Mouse (Mus musculus) NIH3T3 (cell line): ENCODE data around the gene Adamts10.

Source experiments
- DNase-seq: peaks from one replicate; pipeline ENCODE4 v3.0.0-alpha.2; 2012; ENCODE audit warnings: low read depth

Adamts10 gene

DNA sequence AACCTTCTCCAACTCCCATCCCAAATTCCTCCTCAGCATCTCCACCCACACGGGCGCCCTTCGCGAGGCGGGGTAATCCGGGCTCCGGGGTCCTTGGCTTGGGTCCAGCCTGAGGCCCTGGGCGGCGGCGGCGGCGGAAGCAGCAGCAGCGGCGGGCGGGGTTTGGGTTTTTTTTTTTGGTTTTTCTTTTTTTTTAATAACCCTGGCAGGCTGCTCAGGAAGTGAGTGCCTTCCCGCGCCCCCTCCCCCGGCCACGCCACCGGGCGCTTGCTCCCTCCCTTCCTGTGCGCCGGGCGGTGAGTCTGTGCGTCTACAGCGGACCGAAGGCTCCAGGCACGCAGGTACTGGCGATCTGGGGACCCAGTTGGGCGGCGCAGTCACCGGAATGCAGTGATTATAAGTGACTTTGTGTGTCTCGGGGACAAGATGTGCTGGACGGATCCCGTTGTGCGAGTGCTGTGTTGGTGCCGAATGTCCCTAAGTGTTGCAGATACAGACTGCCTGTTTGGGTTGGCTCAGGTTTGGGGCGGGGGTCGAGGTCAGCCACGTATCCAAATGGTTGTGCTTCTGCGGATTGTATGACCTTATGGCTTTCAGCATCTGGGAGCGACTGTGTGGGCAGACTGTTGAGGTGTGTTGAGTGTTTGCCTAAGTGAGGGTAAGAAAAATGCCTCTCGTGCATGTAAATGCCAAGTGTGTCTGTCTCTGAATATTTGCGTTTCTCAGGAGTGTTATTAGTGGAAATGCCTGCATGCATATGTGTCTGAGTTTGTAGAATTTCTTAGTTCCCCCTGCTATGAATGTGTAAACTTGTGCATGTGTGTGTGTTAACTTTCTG lies at the start of gene Adamts10:
Adamts10 (plus strand) TSS at position 287 of the 838 bp plus-strand sequence.
- peak; percentile 84 for DNase-seq

DNA sequence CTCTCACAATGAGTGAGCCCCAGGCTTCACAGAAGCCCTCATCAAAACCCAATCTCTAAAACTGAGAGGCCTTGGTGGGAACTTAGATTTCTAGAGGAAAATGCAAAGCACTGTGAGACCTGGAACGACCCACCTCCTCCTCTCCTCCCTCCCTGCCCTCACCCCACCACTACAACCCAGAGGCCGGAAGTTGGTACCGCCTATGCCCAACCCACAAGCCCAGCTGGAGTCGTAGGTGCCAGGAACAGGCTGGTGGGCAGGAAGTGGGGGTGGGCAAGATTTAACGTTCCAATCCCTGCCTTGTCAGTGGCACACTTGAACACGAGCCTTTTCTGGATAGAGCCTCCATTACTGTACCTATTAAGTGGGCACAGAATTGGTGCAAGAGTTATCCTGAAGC lies 40.0 kb upstream of the Adamts10 start:
- no peak for DNase-seq

DNA sequence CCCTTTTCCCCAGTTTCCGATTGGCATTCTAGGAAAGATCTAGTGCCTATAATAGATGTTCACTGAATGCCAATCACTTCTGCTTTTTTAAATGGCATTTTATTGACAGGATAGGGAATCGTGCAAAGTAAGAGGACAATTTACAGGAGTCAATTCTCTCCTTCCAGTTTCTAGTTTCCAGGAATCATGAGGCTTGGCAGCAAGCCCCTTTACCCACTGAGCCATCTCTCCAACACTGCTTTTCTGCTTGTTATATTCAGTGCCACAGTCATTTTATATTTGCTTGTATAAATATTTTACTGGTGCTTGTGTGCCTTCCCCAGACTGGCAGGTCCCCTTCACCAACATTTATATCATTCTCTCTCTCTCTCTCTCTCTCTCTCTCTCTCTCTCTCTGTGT lies 36.8 kb upstream of the Adamts10 start:
- DNase-seq, result no peak

- DNase-seq, result peak; percentile 20
Observed at GRCm38 (mm10) chr17:33487652-33488051, 36.4 kb upstream of the Adamts10 start.

DNA sequence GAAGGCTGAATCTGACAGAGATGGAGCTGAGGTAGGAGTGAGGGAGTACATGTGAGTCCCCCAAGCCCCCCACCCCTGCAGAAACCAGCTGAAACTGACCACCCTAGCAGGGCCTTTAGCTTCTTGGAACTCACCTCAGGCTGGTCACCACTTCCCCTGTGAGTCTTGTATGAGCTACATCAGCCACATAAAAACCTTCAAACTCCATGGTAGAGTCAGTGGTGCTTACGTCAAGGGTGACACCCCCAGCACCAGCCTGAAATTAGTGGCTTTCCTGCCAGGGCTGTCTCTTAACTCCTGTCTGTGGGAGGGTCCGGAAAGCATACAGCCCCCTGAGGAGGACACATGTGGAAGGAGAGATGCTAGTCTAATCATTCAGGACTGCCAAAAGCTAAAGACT lies 32.6 kb upstream of the Adamts10 start:
- DNase-seq, result no peak

DNA sequence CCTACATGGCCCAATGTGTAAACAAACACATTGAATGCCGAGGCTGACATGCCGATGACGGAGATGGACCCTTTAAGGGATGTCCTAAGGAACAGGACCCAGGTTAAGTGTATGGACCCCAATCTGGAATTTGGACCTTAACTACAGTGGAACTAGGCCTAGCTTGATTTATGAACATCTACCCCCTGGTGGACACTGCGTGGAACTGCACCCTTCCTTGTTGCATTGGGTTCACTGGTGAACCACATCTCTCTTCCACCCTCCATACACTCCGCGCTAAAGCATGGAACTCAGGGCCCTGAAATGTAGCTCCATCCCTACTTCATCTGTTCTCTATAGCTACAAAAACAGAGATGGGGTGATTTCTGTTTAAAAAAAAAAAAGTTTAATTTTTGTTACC lies 30.9 kb upstream of the Adamts10 start:
- peak; percentile 67 for DNase-seq

DNA sequence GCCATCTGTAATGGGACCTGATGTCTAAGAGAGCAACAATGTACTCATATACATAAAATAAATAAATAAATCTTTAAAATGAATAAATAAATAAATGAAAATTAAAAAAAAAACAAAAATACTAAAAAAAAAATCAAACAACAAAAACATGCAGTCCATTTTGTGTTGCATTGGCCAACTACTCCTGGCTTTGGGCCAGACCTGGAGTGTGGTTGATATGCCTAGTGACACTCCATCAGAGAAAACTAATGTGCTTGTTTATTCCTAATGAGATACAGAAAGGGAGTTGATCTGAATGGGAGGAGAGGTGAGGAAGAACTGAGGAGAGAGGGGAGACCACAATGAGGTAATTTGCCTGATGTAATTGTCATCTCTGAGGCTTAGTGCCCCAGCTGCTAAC lies 29.4 kb upstream of the Adamts10 start:
- DNase-seq, result peak; percentile 44

DNA sequence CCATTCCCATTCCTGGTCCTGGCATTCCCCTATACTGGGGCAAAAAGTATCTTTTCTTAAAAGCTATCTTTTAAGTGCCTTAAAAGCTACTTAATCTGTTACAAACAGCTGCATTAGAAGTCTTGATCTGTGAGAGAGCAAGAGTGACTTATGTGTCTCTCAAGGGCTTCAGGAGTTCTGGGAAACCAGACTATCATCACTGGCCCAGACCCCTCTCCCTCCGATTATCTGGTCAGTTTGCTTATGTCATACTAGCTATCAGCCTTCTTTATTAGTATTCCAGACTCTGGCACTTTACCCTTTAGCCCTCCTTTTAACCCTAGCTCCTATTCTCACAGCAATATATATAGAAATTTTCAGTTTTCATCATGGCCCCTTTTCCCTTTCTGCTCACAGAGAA lies 25.1 kb upstream of the Adamts10 start:
- no peak for DNase-seq

DNA sequence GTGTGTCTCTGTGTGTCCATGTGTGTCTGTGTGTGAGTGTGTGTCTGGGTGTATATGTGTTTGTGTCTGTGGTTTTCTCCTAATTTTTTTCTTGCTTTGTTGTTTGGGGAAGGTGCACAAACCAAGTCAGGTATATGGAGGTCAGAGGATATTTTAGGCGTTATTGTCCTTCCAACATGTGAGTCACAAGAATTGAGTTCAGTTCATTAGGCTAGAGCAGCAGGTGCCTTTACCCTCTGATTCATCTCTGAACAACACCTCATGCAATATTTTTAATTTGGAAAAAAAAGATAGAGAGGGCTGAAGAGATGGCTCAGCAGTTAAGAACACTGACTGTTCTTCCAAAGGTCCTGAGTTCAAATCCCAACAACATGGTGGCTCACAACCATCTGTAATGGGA lies 15.6 kb upstream of the Adamts10 start:
- no peak for DNase-seq

DNA sequence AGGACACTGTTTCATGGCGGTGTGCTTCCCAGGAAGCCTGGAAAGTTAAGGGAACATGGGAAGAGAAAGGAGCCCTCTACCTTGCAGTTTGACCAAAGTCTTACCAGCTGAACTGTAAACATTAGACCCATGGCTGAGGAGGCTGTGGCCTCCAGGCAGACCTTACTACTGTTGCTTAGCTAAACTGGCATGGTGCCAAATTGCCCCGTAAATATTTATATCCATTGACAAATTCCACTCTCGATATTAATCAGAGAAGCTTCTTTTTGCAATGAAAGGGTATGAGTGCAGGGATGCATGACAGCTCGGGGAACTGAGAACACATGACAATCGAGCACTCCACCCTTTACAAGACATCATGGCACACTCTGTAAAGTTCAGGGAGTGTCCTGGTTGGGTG lies 13.8 kb upstream of the Adamts10 start:
- peak; percentile 14 for DNase-seq

- no peak for DNase-seq
Observed at GRCm38 (mm10) chr17:33512441-33513415, 11.3 kb upstream of the Adamts10 start.

GRCm38 (mm10) chr17:33513874-33514273 lies 10.1 kb upstream of the Adamts10 start:
- DNase-seq, result no peak

- DNase-seq, result no peak
Observed at GRCm38 (mm10) chr17:33520366-33520765, 3.6 kb upstream of the Adamts10 start.

GRCm38 (mm10) chr17:33523431-33523917 lies 530 bp upstream of the Adamts10 start:
- DNase-seq, result peak; percentile 35

DNA sequence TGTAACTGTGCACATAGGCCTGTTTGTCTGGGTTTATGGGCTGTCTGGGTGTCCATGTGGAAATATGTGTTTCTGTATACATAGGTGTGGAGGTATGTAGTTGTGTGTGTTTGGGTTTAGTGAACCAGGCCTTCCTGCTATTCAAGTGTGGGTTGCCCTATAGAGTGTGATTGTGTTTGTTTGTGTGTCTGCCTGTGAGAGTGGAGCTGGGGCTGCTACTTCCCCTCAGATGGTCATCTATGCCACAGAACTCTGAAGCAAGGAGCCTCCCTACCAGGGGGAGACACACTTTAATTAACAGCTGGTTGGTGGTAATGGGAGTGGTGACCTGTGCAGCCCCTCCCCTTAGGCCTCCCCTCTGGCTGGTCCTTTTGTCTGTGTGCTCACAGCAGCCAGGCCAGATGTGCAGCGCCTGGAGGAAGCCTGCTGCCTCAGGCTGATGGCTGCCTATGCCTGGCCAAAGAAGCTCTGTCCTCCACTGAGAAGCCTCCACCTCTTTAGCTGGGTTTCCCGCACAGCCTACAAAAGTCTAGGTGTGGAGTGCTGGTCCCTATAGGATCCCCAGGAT lies 886 bp downstream of the Adamts10 start:
- DNase-seq, result peak; percentile 30

DNA sequence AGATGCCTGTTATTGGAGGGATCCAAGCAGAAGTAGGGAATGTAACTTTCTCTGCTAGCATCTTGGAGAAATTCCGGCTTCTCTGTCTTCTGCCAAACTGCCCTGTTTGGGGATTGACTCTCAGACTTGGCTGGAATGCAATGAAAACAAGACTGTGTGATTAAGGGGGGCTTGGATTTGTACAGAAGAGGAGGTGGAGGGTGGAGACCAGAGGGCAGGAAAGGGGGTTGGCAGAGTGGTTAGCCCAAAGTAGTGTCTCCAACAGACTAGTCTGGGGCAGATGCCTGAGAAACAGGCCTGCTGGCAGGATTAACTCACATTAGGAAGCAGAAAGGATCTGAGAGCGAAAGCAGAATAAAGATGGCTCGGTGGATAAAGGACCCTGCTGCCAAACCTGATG lies 2.5 kb downstream of the Adamts10 start:
- DNase-seq, result peak; percentile 72

DNA sequence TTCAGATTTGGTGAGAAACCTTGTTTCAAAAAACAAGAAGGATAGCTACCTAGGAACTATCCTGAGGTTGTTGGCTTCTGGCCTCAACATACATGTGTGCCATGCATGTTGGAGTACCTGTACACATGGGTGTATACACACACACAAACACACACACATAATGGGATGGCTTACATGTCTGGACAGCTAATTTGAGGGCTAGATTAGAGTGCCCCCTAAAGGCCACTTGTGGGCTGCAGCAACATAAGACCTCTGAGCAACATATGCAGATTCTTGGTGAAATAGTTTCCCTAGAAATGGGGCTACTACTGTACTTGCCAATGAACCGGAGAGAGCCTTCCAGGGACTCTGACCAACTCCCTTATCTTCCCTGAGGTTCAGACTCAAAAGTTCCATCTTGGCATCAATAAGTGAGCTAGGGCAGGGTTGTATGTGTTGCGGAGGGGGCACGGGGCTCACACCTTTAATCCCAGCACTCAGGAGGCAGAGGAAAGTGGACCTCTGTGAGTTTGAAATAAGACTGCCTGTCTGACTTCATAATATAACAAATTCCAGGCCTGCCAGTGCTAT lies 15.2 kb downstream of the Adamts10 start:
- DNase-seq, result peak; percentile 84

DNA sequence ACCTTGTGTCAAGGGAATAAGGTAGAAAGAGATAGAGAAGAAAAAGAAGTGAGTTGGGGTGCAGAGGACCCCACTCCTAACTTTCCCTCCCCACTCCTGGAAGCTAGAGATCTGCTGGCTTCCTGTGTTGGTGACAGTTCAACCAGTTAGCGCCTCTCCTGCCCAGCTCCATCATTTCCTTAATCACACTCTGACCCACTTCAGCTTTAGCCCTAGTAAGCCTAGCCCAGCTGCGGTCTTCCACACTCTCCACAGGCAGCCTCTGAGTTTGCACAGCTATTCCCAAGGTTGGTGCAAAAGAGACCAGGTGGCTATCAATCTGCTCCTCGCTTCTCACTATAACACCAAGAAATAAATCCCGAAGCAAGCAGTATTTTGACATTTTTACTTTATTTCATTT lies 15.9 kb downstream of the Adamts10 start:
- DNase-seq, result no peak

- no peak for DNase-seq
Observed at GRCm38 (mm10) chr17:33549212-33549611, 25.2 kb downstream of the Adamts10 start.

GRCm38 (mm10) chr17:33550388-33550787 lies 26.4 kb downstream of the Adamts10 start:
- DNase-seq, result no peak

GRCm38 (mm10) chr17:33552113-33552512 lies 28.1 kb downstream of the Adamts10 start:
- no peak for DNase-seq

DNA sequence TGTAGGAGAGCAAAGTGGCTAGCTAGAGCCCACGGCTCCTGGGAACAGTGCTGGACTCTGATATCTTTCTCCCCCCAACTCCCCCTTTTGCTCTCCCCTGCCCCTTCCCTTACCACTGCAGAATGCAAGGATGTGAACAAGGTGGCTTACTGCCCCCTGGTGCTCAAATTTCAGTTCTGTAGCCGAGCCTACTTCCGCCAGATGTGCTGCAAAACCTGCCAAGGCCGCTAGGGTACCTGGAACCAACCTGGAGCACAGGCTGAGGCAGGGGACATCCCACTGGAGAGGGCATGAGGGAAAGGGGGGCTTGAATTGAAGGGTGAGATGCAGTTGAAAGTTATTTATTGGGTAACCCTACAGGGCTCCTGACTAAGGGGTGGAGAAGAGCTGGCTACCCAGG lies 29.0 kb downstream of the Adamts10 start:
- DNase-seq, result peak; percentile 51
